Mouse (Mus musculus) liver, embryonic 11.5 days (tissue): ENCODE measurements around the gene Hnf1a. TPM values are rescaled to one million over a fixed set of nuclear protein-coding genes. Genes with fewer than 3 reads are reported as not detected.
"Not testable (repeated sequence)": the region's sequence is repeated elsewhere in the genome, so short reads cannot be mapped to it uniquely, and the experiment has no call there.

Experiments
- ATAC-seq: fragments of 200-750 bp; cut with Nextera tagmentation; replicated peaks from 2 replicates; pipeline ENCODE4 v1.8.0; 2017; ENCODE audit warnings: moderate number of reproducible peaks, mild to moderate bottlenecking, moderate TSS enrichment, moderate library complexity; ENCODE audit not compliant: low FRiP score
- DNase-seq: peaks from one replicate; pipeline ENCODE4 v3.0.0-alpha.2; 2017; ENCODE audit warnings: low spot score
- H3K27ac ChIP-seq: fragments of 300-500 bp; sonication (generic); 2 replicates; pipeline ENCODE4 v1.5.1; 2014; ENCODE audit warnings: mild to moderate bottlenecking, low read depth, low read length, control low read depth
- H3K27me3 ChIP-seq: fragments of 300-500 bp; sonication (generic); replicated peaks from 2 replicates; pipeline ENCODE4 v1.6.1; 2014; ENCODE audit warnings: low read length, mixed read lengths; ENCODE audit not compliant: control insufficient read depth, insufficient read depth
- H3K36me3 ChIP-seq: fragments of 300-500 bp; sonication (generic); 2 replicates; pipeline ENCODE4 v1.6.1; 2014; ENCODE audit warnings: mild to moderate bottlenecking, low read length, moderate library complexity, mixed read lengths; ENCODE audit not compliant: control insufficient read depth, insufficient read depth
- H3K4me1 ChIP-seq: fragments of 300-500 bp; sonication (generic); replicated peaks from 2 replicates; pipeline ENCODE4 v1.6.1; 2014; ENCODE audit warnings: low read length, mixed read lengths; ENCODE audit not compliant: control insufficient read depth, insufficient read depth
- H3K4me2 ChIP-seq: fragments of 300-500 bp; sonication (generic); 2 replicates; pipeline ENCODE4 v1.6.1; 2014; ENCODE audit warnings: mild to moderate bottlenecking, control low read depth, moderate library complexity
- H3K4me3 ChIP-seq: fragments of 300-500 bp; sonication (generic); 2 replicates; pipeline ENCODE4 v1.5.1; 2014; ENCODE audit warnings: low read depth, low read length, control low read depth
- H3K9ac ChIP-seq: fragments of 300-500 bp; sonication (generic); 2 replicates; pipeline ENCODE4 v1.6.1; 2014; ENCODE audit warnings: low read depth, low read length, control low read depth
- H3K9me3 ChIP-seq: fragments of 300-500 bp; sonication (generic); 2 replicates; pipeline ENCODE4 v1.6.1; 2016; ENCODE audit warnings: low read length, inconsistent platforms, mixed read lengths; ENCODE audit not compliant: control insufficient read depth
- WGBS: fragments of 180-500 bp; shearing (Covaris S2); extraction: QIAGEN DNeasy Blood & Tissue Kit; methylation state at CpG from one replicate; pipeline ENCODE4 v1.1.7; 2014; 5-methylcytosine and 5-hydroxymethylcytosine counted together
- polyA plus RNA-seq: library from polyadenylated mRNA; unstranded; fragments of >200 nt; fragmentation: Nextera tagmentation; extraction: Ambion mirVana; gene quantifications from 2 replicates; pipeline ENCODE4 v1.2.1, GENCODE M21; 2014

Gene Hnf1a
- polyA plus RNA-seq, 1 experiment from 2014 or later, result 4.1 TPM

- H3K4me2 ChIP-seq, result no peak overlapping the region
- DNase-seq (no peak), ATAC-seq (no peak)
- 80% methylated on average over 9 of the region's 9 CpGs for WGBS
- H3K9ac ChIP-seq, result no peak overlapping the region
- no peaks in the 10 kb centered on the region for H3K27me3 ChIP-seq
- H3K4me3 ChIP-seq, result no peak overlapping the region
- H3K27ac ChIP-seq, result no peak overlapping the region
- H3K9me3 ChIP-seq, result no peaks in the 10 kb centered on the region
- peaks cover 4% of the 10 kb centered on the region; the same call in 1 of the 2 replicates for H3K4me1 ChIP-seq
- no peaks in the 10 kb centered on the region for H3K36me3 ChIP-seq
Measured at GRCm38 (mm10) chr5:114926753-114927152, 44.1 kb downstream of the Hnf1a start.

- Histone ChIP-seq H3K27ac (no peak overlapping the region), H3K4me2 (no peak overlapping the region), H3K9me3 (no peaks in the 10 kb centered on the region), H3K27me3 (no peaks in the 10 kb centered on the region), H3K9ac (no peak overlapping the region), H3K36me3 (no peaks in the 10 kb centered on the region), H3K4me1 (peaks cover 5% of the 10 kb centered on the region; the same call in 1 of the 2 replicates), H3K4me3 (no peak overlapping the region)
- no peak for ATAC-seq
- WGBS, result 56% methylated on average over 1 of the region's 1 CpGs
- DNase-seq, result no peak
Measured at GRCm38 (mm10) chr5:114926153-114926684, 44.7 kb downstream of the Hnf1a start.

GRCm38 (mm10) chr5:114922998-114923473 is 47.9 kb downstream of the Hnf1a start, which contains the start of gene Oasl1:
TSS of gene Oasl1 (plus strand) at chr5:114923240.
- Histone ChIP-seq H3K27me3 (no peaks in the 10 kb centered on the region), H3K4me3 (no peak within 1 kb of the TSS), H3K4me2 (peak within 1 kb of the TSS; percentile 35), H3K36me3 (no peaks in the 10 kb centered on the region), H3K9me3 (no peaks in the 10 kb centered on the region), H3K4me1 (peaks cover 5% of the 10 kb centered on the region; the same call in 1 of the 2 replicates), H3K9ac (no peak within 1 kb of the TSS), H3K27ac (no peak within 1 kb of the TSS)
- DNase-seq (no peak), ATAC-seq (no peak)
- WGBS, result 60% methylated on average over 15 of the region's 15 CpGs

- no peaks in the 10 kb centered on the region for H3K9me3 ChIP-seq
- WGBS, result 59% methylated on average over 10 of the region's 10 CpGs
- H3K9ac ChIP-seq, result no peak overlapping the region
- peaks cover 5% of the 10 kb centered on the region; the same call in 1 of the 2 replicates for H3K4me1 ChIP-seq
- peak; percentile 61; the same call in 1 of the 2 replicates for ATAC-seq
- no peak overlapping the region for H3K27ac ChIP-seq
- peak overlapping the region; percentile 35; the same call in 1 of the 2 replicates for H3K4me2 ChIP-seq
- no peaks in the 10 kb centered on the region for H3K27me3 ChIP-seq
- H3K4me3 ChIP-seq, result no peak overlapping the region
- H3K36me3 ChIP-seq, result no peaks in the 10 kb centered on the region
- no peak for DNase-seq
Measured at GRCm38 (mm10) chr5:114922366-114922731, 48.5 kb downstream of the Hnf1a start.

- no peaks in the 10 kb centered on the region for H3K9me3 ChIP-seq
- peak; percentile 58; the same call in 1 of the 2 replicates for ATAC-seq
- H3K27ac ChIP-seq, result no peak overlapping the region
- peaks cover 5% of the 10 kb centered on the region; the same call in 1 of the 2 replicates for H3K4me1 ChIP-seq
- DNase-seq, result peak; percentile 39
- H3K4me2 ChIP-seq, result peak overlapping the region; percentile 35
- H3K4me3 ChIP-seq, result no peak overlapping the region
- no peaks in the 10 kb centered on the region for H3K27me3 ChIP-seq
- WGBS, result 52% methylated on average over 19 of the region's 19 CpGs
- no peaks in the 10 kb centered on the region for H3K36me3 ChIP-seq
- H3K9ac ChIP-seq, result no peak overlapping the region
Measured at GRCm38 (mm10) chr5:114921551-114922365, 49.1 kb downstream of the Hnf1a start.

GRCm38 (mm10) chr5:114917357-114917756 is 53.5 kb downstream of the Hnf1a start:
- not testable (repeated sequence) for DNase-seq, H3K4me1 ChIP-seq

GRCm38 (mm10) chr5:114916777-114917176 is 54.1 kb downstream of the Hnf1a start:
- WGBS, result 56% methylated on average over 4 of the region's 4 CpGs
- no peak overlapping the region for H3K27ac ChIP-seq
- no peak for ATAC-seq
- no peaks in the 10 kb centered on the region for H3K9me3 ChIP-seq
- no peak overlapping the region for H3K9ac ChIP-seq
- H3K4me1 ChIP-seq, result peaks cover 4% of the 10 kb centered on the region; the same call in 1 of the 2 replicates
- no peaks in the 10 kb centered on the region for H3K27me3 ChIP-seq
- no peak for DNase-seq
- H3K4me2 ChIP-seq, result no peak overlapping the region
- H3K4me3 ChIP-seq, result no peak overlapping the region
- no peaks in the 10 kb centered on the region for H3K36me3 ChIP-seq

More at GRCm38 (mm10) chr5:114917357-114917756, 53.5 kb downstream of the Hnf1a start:
- 90% methylated on average over 5 of the region's 5 CpGs for WGBS
- not testable (repeated sequence) for H3K27me3 ChIP-seq, H3K9ac ChIP-seq, H3K4me2 ChIP-seq, ATAC-seq, H3K27ac ChIP-seq, H3K36me3 ChIP-seq, H3K9me3 ChIP-seq, H3K4me3 ChIP-seq

GRCm38 (mm10) chr5:114915854-114916253 is 55.0 kb downstream of the Hnf1a start:
- Histone ChIP-seq H3K4me1 (0 out of 2 replicates have a peak, but pooled peaks cover 3% of the 10 kb centered on the region), H3K27me3 (no peaks in the 10 kb centered on the region), H3K9ac (no peak overlapping the region), H3K9me3 (no peaks in the 10 kb centered on the region), H3K4me2 (no peak overlapping the region), H3K27ac (no peak overlapping the region), H3K4me3 (no peak overlapping the region), H3K36me3 (no peaks in the 10 kb centered on the region)
- ATAC-seq (no peak), DNase-seq (no peak)
- 81% methylated on average over 5 of the region's 5 CpGs for WGBS
